In the genomic region with DNA sequence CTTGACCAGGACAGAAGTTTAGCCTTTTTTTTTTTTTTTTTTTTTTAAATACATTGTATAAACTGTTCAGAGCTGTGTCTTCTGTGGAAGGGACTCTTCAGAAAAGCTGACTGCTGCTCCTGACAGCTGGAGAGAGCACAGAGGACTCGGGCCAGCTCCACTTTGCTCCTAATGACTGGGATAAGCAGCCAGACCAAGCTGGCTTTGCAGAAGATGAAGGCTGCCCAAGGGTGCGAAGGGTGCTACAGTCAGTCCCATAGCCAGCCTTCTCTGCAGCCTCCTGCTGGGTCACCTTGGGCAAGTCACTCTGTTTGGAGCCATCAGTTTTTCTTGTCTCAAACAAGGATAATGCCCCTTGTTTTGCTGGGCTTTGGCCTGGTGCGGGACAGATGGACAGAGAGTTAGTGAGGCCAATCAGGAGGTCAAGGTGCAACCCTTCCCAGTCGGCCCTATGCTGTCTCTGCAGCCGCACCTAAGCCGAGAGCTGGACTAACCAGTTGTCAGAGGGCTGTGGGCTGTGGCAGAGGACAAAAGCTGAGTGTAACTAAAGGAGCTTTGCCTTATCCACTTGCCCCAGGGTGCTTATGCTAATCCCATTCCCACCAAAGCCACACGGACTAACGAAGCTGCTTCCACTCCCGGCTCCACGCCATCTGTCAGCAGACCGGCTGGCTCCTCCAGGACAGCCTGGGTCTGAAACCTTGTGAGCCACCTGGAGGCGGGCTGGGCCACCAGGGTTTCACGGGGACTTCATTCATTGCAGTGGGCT, we compare ENCODE assay signal across 12 mouse cellular contexts. TPM values are rescaled to one million over a fixed set of nuclear protein-coding genes. Genes with fewer than 3 reads are reported as not detected.
DNase-seq lines count a peak whose midpoint lies in the region; ATAC-seq lines count a peak whose summit lies in the region.
"Had no signal": no experiment of that assay in that cellular context is flagged by ENCODE, and none has a peak within 500 bp of the region (broad histone marks: within the 10 kb centered on the region; RNA-seq: fewer than 3 reads in every experiment).

No protein-coding gene starts in this region.

- 14% methylated on average over 13 of the region's 13 CpGs for WGBS in forebrain, embryonic 14.5 days
- 9% methylated on average over 13 of the region's 13 CpGs for WGBS in midbrain, embryonic 12.5 days

- DNase-seq in ES-CJ7 (ENCODE audit: low read depth, low spot score) = peak; percentile 31
- DNase-seq in cerebellum, adult 11-12 months = peak; percentile 51
- DNase-seq in forebrain, embryonic 14.5 days (ENCODE audit: low spot score) = peak; percentile 63
- no peak for DNase-seq in left cerebral cortex, postnatal 10 days (ENCODE audit: extremely low spot score in 1 of 2, low spot score in 2 of 2)
- DNase-seq in spleen, postnatal 10 days (ENCODE audit: low spot score in 2 of 2) = no peak
- no peak for DNase-seq in adrenal gland, adult 18-20 months (ENCODE audit: low spot score in 2 of 2)
- DNase-seq in left cerebral cortex, postnatal 25 days (ENCODE audit: low spot score in 2 of 2) = no peak

- ATAC-seq in forebrain, embryonic 14.5 days = peak; percentile 78
- peak; percentile 87 for ATAC-seq in midbrain, embryonic 12.5 days (ENCODE audit: low FRiP score, low read depth)
- ATAC-seq: Patski had no signal

- H3K4me1 ChIP-seq in forebrain, embryonic 14.5 days (ENCODE audit: control insufficient read depth, insufficient read depth, low read length) = peaks cover 16% of the 10 kb centered on the region
- H3K4me1 ChIP-seq in midbrain, embryonic 12.5 days = peaks cover 44% of the 10 kb centered on the region

- H3K4me2 ChIP-seq in forebrain, embryonic 14.5 days (ENCODE audit: low read length) = no peak overlapping the region
- H3K4me2 ChIP-seq in midbrain, embryonic 12.5 days (replicated peaks) = no peak overlapping the region
- H3K4me2 ChIP-seq: kidney, embryonic 15.5 days had no signal

- no peak overlapping the region; the same call in 1 of the 2 replicates for H3K27ac ChIP-seq in forebrain, embryonic 14.5 days (ENCODE audit: low read depth, low read length)
- peak overlapping the region; percentile 87 for H3K27ac ChIP-seq in midbrain, embryonic 12.5 days (replicated peaks)
- H3K27ac ChIP-seq: kidney, embryonic 15.5 days; macrophage had no signal

- H3K27me3 ChIP-seq in forebrain, embryonic 14.5 days (replicated peaks; ENCODE audit: control insufficient read depth, insufficient read depth, low read length) = no peaks in the 10 kb centered on the region
- H3K27me3 ChIP-seq in midbrain, embryonic 12.5 days = peaks cover 4% of the 10 kb centered on the region
- H3K27me3 ChIP-seq: Patski had no signal

- no peaks in the 10 kb centered on the region for H3K9me3 ChIP-seq in forebrain, embryonic 14.5 days (replicated peaks; ENCODE audit: control insufficient read depth, low read length)
- H3K9me3 ChIP-seq in midbrain, embryonic 12.5 days = no peaks in the 10 kb centered on the region
- H3K9me3 ChIP-seq: kidney, embryonic 15.5 days had no signal

- H3K9ac ChIP-seq in forebrain, embryonic 14.5 days (ENCODE audit: low read length) = no peak overlapping the region
- no peak overlapping the region for H3K9ac ChIP-seq in midbrain, embryonic 12.5 days (replicated peaks)
- H3K9ac ChIP-seq: kidney, embryonic 15.5 days had no signal

- no peaks in the 10 kb centered on the region for H3K36me3 ChIP-seq in forebrain, embryonic 14.5 days (ENCODE audit: control insufficient read depth, insufficient read depth, low read length)
- no peaks in the 10 kb centered on the region for H3K36me3 ChIP-seq in midbrain, embryonic 12.5 days
- H3K36me3 ChIP-seq: kidney, embryonic 15.5 days had no signal

- intact Hi-C loops in left cerebral cortex, postnatal 10 days (cut with DNase I) = no loop called here
- intact Hi-C loops in left cerebral cortex, postnatal 25 days (cut with DNase I) = no loop called here

- no peak overlapping the region for H3K4me3 ChIP-seq in forebrain, embryonic 14.5 days (ENCODE audit: low read depth, low read length)
- no peak overlapping the region for H3K4me3 ChIP-seq in midbrain, embryonic 12.5 days
- H3K4me3 ChIP-seq: erythroblast, embryonic 14.5 days; kidney, embryonic 15.5 days had no signal

RNA-seq across cellular contexts. Expression of gene Cdcp2, which starts 31.4 kb away (rescaled TPM):
- not detected in 2 replicates for polyA plus RNA-seq in forebrain, embryonic 14.5 days (2014; fragmentation: Nextera tagmentation; extraction: Ambion mirVana)
- polyA plus RNA-seq in midbrain, embryonic 12.5 days (2016; fragmentation: Nextera tagmentation; extraction: Ambion mirVana) = 0.06 and 0.09 TPM in 2 replicates
- not detected for total RNA-seq in left cerebral cortex, postnatal 10 days (2021)
- not detected for total RNA-seq in adrenal gland, adult 18-20 months (2021)
- not detected for total RNA-seq in left cerebral cortex, postnatal 25 days (2021)
- polyA plus RNA-seq: macrophage, Patski had no signal

RNA-seq across cellular contexts. Expression of gene Tmem59, which starts 50.1 kb away (rescaled TPM):
- 385 and 418 TPM in 2 replicates for polyA plus RNA-seq in forebrain, embryonic 14.5 days (2014; fragmentation: Nextera tagmentation; extraction: Ambion mirVana)
- 327 and 347 TPM in 2 replicates for polyA plus RNA-seq in midbrain, embryonic 12.5 days (2016; fragmentation: Nextera tagmentation; extraction: Ambion mirVana)
- total RNA-seq in left cerebral cortex, postnatal 10 days (2021) = 100 to 1,000 TPM; 168 to 176 TPM
- total RNA-seq in adrenal gland, adult 18-20 months (2021) = 100 to 1,000 TPM; 341 to 403 TPM
- total RNA-seq in left cerebral cortex, postnatal 25 days (2021) = 100 to 1,000 TPM; 219 to 231 TPM

RNA-seq across cellular contexts. Expression of gene Tceanc2, which starts 50.8 kb away (rescaled TPM):
- 28.0 and 29.3 TPM in 2 replicates for polyA plus RNA-seq in forebrain, embryonic 14.5 days (2014; fragmentation: Nextera tagmentation; extraction: Ambion mirVana)
- 28.3 and 37.2 TPM in 2 replicates for polyA plus RNA-seq in midbrain, embryonic 12.5 days (2016; fragmentation: Nextera tagmentation; extraction: Ambion mirVana)
- total RNA-seq in left cerebral cortex, postnatal 10 days (2021) = 10 to 100 TPM; 18.5 to 22.0 TPM
- total RNA-seq in adrenal gland, adult 18-20 months (2021) = 10 to 100 TPM; 21.0 to 27.7 TPM
- total RNA-seq in left cerebral cortex, postnatal 25 days (2021) = 10 to 100 TPM; 17.3 to 19.0 TPM

Comparison
In these comparisons a context has a peak if more than half of its experiments do, and no peak if none do; other contexts are left out.
1. DNase-seq: peak in ES-CJ7 (single experiment), cerebellum, adult 11-12 months (single experiment) and forebrain, embryonic 14.5 days (single experiment); none in left cerebral cortex, postnatal 10 days (0 of 2), spleen, postnatal 10 days (0 of 2), adrenal gland, adult 18-20 months (0 of 2) and left cerebral cortex, postnatal 25 days (0 of 2).